Mouse (Mus musculus): ENCODE measurements around the gene Cldn8. TPM values are rescaled to one million over a fixed set of nuclear protein-coding genes. Genes with fewer than 3 reads are reported as not detected.

Gene Cldn8
- not detected in 2 replicates for polyA plus RNA-seq (2011; ENCODE audit: insufficient read depth, insufficient read length, low replicate concordance, missing spikeins)

- Histone ChIP-seq H3K4me3 (replicated peaks; ENCODE audit: control insufficient read depth, low read depth, low read length) (no peak within 1 kb of the TSS), H3K4me1 (ENCODE audit: control insufficient read depth, insufficient read depth, low read length) (no peaks in the 10 kb centered on the region), H3K27ac (ENCODE audit: control insufficient read depth, insufficient read depth, low read depth, low read length, poor library complexity) (no peak within 1 kb of the TSS)
- WGBS, result 69% methylated on average over 6 of the region's 6 CpGs
- TF ChIP-seq POLR2A (IDR thresholded peaks at IDR 0.05; ENCODE audit: borderline replicate concordance, control insufficient read depth, low read depth, low read length), result no peak
- TF ChIP-seq CTCF (IDR thresholded peaks at IDR 0.05; ENCODE audit: control insufficient read depth, insufficient read depth, low read length), result no peak
These were observed at the start of gene Cldn8 for GRCm38 (mm10) chr16:88563045-88563913. TSS of gene Cldn8 (minus strand) at chr16:88563183.

- Histone ChIP-seq H3K4me3 (replicated peaks; ENCODE audit: control insufficient read depth, low read depth, low read length) (no peak overlapping the region), H3K4me1 (ENCODE audit: control insufficient read depth, insufficient read depth, low read length) (no peaks in the 10 kb centered on the region), H3K27ac (ENCODE audit: control insufficient read depth, insufficient read depth, low read depth, low read length, poor library complexity) (no peak overlapping the region)
- 82% methylated on average over 4 of the region's 4 CpGs for WGBS
- TF ChIP-seq CTCF (IDR thresholded peaks at IDR 0.05; ENCODE audit: control insufficient read depth, insufficient read depth, low read length) (no peak), POLR2A (IDR thresholded peaks at IDR 0.05; ENCODE audit: borderline replicate concordance, control insufficient read depth, low read depth, low read length) (no peak)
These were observed 49.7 kb upstream of the Cldn8 start for GRCm38 (mm10) chr16:88612712-88613111.

GRCm38 (mm10) chr16:88611922-88612321, 48.9 kb upstream of the Cldn8 start, which contains the start of gene Krtap24-1:
TSS of gene Krtap24-1 (minus strand) at chr16:88612279.
- 87% methylated on average over 8 of the region's 8 CpGs for WGBS

GRCm38 (mm10) chr16:88604570-88604969, 41.6 kb upstream of the Cldn8 start:
- TF ChIP-seq POLR2A (IDR thresholded peaks at IDR 0.05; ENCODE audit: borderline replicate concordance, control insufficient read depth, low read depth, low read length) (no peak), CTCF (IDR thresholded peaks at IDR 0.05; ENCODE audit: control insufficient read depth, insufficient read depth, low read length) (no peak)
- 87% methylated on average over 6 of the region's 6 CpGs for WGBS
- Histone ChIP-seq H3K4me3 (replicated peaks; ENCODE audit: control insufficient read depth, low read depth, low read length) (no peak overlapping the region), H3K27ac (ENCODE audit: control insufficient read depth, insufficient read depth, low read depth, low read length, poor library complexity) (no peak overlapping the region), H3K4me1 (ENCODE audit: control insufficient read depth, insufficient read depth, low read length) (no peaks in the 10 kb centered on the region)

More at GRCm38 (mm10) chr16:88611922-88612321, 48.9 kb upstream of the Cldn8 start, which contains the start of gene Krtap24-1:
- no peak within 1 kb of the TSS for H3K27ac ChIP-seq (ENCODE audit: control insufficient read depth, insufficient read depth, low read depth, low read length, poor library complexity)
- H3K4me3 ChIP-seq (replicated peaks; ENCODE audit: control insufficient read depth, low read depth, low read length), result no peak within 1 kb of the TSS
- no peaks in the 10 kb centered on the region for H3K4me1 ChIP-seq (ENCODE audit: control insufficient read depth, insufficient read depth, low read length)
- TF ChIP-seq CTCF (IDR thresholded peaks at IDR 0.05; ENCODE audit: control insufficient read depth, insufficient read depth, low read length), result no peak
- TF ChIP-seq POLR2A (IDR thresholded peaks at IDR 0.05; ENCODE audit: borderline replicate concordance, control insufficient read depth, low read depth, low read length), result no peak

DNA sequence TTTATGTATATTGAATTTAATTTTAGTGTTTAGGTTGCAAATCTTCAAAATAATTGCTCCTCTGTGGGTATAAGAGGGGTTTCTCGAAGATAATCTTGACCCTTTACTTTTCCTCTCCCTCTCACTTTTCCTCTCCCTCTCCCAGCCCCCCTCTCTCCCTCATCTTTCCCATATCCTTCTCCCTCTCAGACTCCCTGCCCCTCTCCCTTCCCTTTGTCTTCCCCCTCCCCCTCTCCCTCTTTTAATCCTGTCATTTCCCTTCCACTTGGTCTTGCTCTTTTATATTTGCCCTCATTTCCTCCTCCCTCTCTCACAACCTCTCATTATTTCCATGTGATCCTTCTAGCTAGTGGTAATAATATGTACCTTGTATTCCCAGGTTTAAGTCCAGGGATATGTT, 39.5 kb upstream of the Cldn8 start:
- WGBS, result 22% methylated on average over 1 of the region's 1 CpGs
- TF ChIP-seq CTCF (IDR thresholded peaks at IDR 0.05; ENCODE audit: control insufficient read depth, insufficient read depth, low read length), result no peak
- TF ChIP-seq POLR2A (IDR thresholded peaks at IDR 0.05; ENCODE audit: borderline replicate concordance, control insufficient read depth, low read depth, low read length), result no peak
- H3K27ac ChIP-seq (ENCODE audit: control insufficient read depth, insufficient read depth, low read depth, low read length, poor library complexity), result no peak overlapping the region
- H3K4me1 ChIP-seq (ENCODE audit: control insufficient read depth, insufficient read depth, low read length), result no peaks in the 10 kb centered on the region
- H3K4me3 ChIP-seq (replicated peaks; ENCODE audit: control insufficient read depth, low read depth, low read length), result no peak overlapping the region

GRCm38 (mm10) chr16:88600303-88600702, 37.3 kb upstream of the Cldn8 start:
- H3K27ac ChIP-seq (ENCODE audit: control insufficient read depth, insufficient read depth, low read depth, low read length, poor library complexity), result no peak overlapping the region
- 67% methylated on average over 8 of the region's 8 CpGs for WGBS
- H3K4me3 ChIP-seq (replicated peaks; ENCODE audit: control insufficient read depth, low read depth, low read length), result no peak overlapping the region
- H3K4me1 ChIP-seq (ENCODE audit: control insufficient read depth, insufficient read depth, low read length), result no peaks in the 10 kb centered on the region
- TF ChIP-seq POLR2A (IDR thresholded peaks at IDR 0.05; ENCODE audit: borderline replicate concordance, control insufficient read depth, low read depth, low read length) (no peak), CTCF (IDR thresholded peaks at IDR 0.05; ENCODE audit: control insufficient read depth, insufficient read depth, low read length) (no peak)

DNA sequence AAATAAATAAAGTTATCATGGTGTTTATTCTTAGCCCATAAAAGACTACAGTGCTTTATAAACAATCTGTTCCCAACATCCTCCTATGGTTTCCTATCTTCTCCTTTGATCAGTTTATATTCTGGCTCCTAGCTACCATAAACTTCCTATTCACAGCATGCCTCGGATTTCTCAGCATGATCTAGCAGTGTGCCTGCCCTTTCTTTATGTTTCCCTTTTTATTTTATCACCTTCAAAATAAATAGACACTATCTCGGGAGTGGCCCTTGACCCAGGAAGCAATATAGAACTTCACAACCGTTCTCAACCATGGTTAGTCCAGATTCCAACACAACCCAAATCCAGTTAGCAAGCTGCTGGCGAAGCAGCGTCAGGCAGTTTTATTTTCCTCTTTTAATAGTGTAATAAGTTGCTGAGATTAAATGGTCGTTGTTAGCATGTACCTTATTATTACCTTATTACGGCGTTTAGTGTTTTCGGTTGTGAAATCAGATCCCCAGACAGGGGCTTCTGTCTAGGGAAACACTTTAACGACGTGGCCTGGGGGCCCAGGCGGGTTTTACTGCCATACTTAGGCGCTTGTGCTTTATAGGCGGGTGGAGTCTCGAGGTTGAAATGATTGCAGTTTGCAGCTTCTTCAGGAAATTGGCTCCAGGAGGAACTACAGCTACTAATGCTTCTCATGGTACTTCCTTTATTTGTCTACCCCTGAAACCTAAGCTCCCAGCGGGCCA, 36.7 kb upstream of the Cldn8 start:
- Histone ChIP-seq H3K4me1 (ENCODE audit: control insufficient read depth, insufficient read depth, low read length) (no peaks in the 10 kb centered on the region), H3K27ac (ENCODE audit: control insufficient read depth, insufficient read depth, low read depth, low read length, poor library complexity) (no peak overlapping the region), H3K4me3 (replicated peaks; ENCODE audit: control insufficient read depth, low read depth, low read length) (no peak overlapping the region)
- TF ChIP-seq CTCF (IDR thresholded peaks at IDR 0.05; ENCODE audit: control insufficient read depth, insufficient read depth, low read length) (no peak), POLR2A (IDR thresholded peaks at IDR 0.05; ENCODE audit: borderline replicate concordance, control insufficient read depth, low read depth, low read length) (no peak)
- 20% methylated on average over 16 of the region's 16 CpGs for WGBS

- no peaks in the 10 kb centered on the region for H3K4me1 ChIP-seq (ENCODE audit: control insufficient read depth, insufficient read depth, low read length)
- H3K27ac ChIP-seq (ENCODE audit: control insufficient read depth, insufficient read depth, low read depth, low read length, poor library complexity), result no peak overlapping the region
- no peak overlapping the region for H3K4me3 ChIP-seq (replicated peaks; ENCODE audit: control insufficient read depth, low read depth, low read length)
- TF ChIP-seq POLR2A (IDR thresholded peaks at IDR 0.05; ENCODE audit: borderline replicate concordance, control insufficient read depth, low read depth, low read length) (no peak), CTCF (IDR thresholded peaks at IDR 0.05; ENCODE audit: control insufficient read depth, insufficient read depth, low read length) (no peak)
These were observed 29.8 kb upstream of the Cldn8 start for GRCm38 (mm10) chr16:88592758-88593157.

Data from bone marrow, adult 2 months (tissue).